26 mouse cellular contexts compared by ENCODE assay signal in genomic region chr13:98984465-98984864, GRCm38 (mm10). TPM values are rescaled to one million over a fixed set of nuclear protein-coding genes. Genes with fewer than 3 reads are reported as not detected.
"Had no signal": no experiment of that assay in that cellular context is flagged by ENCODE, and none has a peak within 500 bp of the region (broad histone marks: within the 10 kb centered on the region; RNA-seq: fewer than 3 reads in every experiment).

1700024P04Rik (minus strand) TSS chr13:98984565.

- H3K27me3 ChIP-seq: neural tube, embryonic 12.5 days; neural tube, embryonic 13.5 days; neural tube, embryonic 15.5 days; stomach, embryonic 15.5 days had no signal

- H3K4me1 ChIP-seq: neural tube, embryonic 12.5 days; neural tube, embryonic 13.5 days; neural tube, embryonic 15.5 days; stomach, embryonic 15.5 days had no signal

- H3K4me3 ChIP-seq: neural tube, embryonic 12.5 days; neural tube, embryonic 13.5 days; neural tube, embryonic 15.5 days; stomach, embryonic 15.5 days had no signal

- DNase-seq: retina, postnatal 1 day; right cerebral cortex, adult 18-20 months; right cerebral cortex, postnatal 14 days; right cerebral cortex, postnatal 25 days; right cerebral cortex, postnatal 4 days; spleen, adult 18-20 months; thymus, adult 18-20 months; thymus, adult 2 months; thymus, postnatal 14 days; thymus, postnatal 25 days; thymus, postnatal 36 days; thymus, postnatal 4 days had no signal

- H3K36me3 ChIP-seq: neural tube, embryonic 12.5 days; neural tube, embryonic 13.5 days; neural tube, embryonic 15.5 days; stomach, embryonic 15.5 days had no signal

- H3K27ac ChIP-seq: neural tube, embryonic 12.5 days; neural tube, embryonic 13.5 days; neural tube, embryonic 15.5 days; stomach, embryonic 15.5 days; stomach, postnatal 0 days had no signal

RNA-seq across cellular contexts. Expression of gene 1700024P04Rik, which starts in this region (rescaled TPM):
- total RNA-seq: neutrophil, adult 5-6 weeks had no signal
- polyA plus RNA-seq: neural tube, embryonic 11.5 days; neural tube, embryonic 12.5 days; neural tube, embryonic 13.5 days; neural tube, embryonic 14.5 days; neural tube, embryonic 15.5 days; small intestine, adult 2 months; spleen, adult 2 months; stomach, embryonic 14.5 days; stomach, embryonic 15.5 days; stomach, embryonic 16.5 days; stomach, postnatal 0 days; thymus, postnatal 0 days; urinary bladder, adult 2 months had no signal
